Mouse (Mus musculus) gastrocnemius, adult 8-10 months (tissue): ENCODE data around the gene Per1. TPM values are rescaled to one million over a fixed set of nuclear protein-coding genes. Genes with fewer than 3 reads are reported as not detected.

ENCODE experiments used
- DNase-seq, 2 experiments: peaks; one replicate each; pipeline ENCODE4 v3.0.0; 2022; ENCODE audit warnings: low spot score in 2 of 2
- total RNA-seq, 4 experiments: library from RNA; stranded (reverse); gene quantifications; 2 replicates each; pipeline ENCODE4 v1.2.4; 2022

Per1 gene
- total RNA-seq, 4 experiments from 2014 or later = 58.8 to 81.4 (median 70.4) TPM

DNA sequence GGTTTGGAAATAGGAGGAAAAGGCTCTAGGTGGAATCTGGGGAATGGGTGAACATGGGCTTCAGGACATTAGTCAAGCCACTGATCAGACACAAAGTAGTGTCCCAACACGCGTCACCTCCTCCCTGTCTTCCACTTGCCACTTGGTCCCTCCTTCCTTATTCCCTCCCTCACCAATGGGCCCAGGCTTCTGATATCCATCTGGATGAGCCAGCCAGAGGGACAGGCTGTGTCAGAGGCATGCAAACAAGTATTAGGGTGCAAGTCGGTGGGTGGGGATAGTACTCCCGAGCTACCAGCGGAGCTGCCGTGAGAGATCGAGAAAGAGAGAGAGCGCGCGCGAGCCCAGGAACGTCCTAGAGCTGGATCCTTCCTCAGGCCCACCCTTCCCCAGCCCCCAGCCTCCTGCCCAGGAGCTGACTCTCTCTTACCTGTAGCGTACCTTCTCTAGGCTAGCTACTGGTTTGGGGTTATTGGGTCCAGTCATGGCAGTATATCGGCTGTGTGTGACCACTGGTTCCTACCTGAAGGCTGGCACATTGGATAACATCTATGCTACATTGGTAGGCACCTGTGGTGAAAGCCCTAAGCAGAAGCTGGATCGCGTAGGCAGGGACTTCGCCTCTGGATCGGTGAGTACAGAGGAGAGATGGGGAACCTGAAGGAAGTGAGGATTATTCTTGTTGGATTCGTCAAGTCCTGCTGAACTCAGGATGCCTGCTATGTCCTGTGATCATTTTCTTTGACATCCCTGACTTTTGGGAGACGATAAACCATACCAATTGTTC lies 31.1 kb downstream of the Per1 start:
- no peak for DNase-seq

DNA sequence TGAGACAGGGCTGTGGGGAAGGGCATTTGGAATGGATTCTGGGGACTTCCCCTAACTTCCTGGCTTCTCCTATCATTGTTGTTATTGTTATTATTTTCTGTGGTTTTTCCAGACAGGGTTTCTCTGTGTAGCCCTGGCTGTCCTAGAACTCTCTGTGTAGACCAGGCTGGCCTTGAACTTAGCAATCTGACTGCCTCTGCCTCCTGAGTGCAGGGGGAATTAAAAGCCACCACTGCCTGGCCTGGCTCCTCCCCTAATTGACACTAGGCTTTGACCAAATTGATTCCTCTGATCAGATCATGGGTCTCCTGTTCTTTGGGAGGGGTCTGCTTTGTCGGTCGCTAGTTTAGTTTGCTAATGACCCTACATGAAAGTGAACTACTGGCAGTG lies 31.7 kb downstream of the Per1 start:
- no peak for DNase-seq

DNA sequence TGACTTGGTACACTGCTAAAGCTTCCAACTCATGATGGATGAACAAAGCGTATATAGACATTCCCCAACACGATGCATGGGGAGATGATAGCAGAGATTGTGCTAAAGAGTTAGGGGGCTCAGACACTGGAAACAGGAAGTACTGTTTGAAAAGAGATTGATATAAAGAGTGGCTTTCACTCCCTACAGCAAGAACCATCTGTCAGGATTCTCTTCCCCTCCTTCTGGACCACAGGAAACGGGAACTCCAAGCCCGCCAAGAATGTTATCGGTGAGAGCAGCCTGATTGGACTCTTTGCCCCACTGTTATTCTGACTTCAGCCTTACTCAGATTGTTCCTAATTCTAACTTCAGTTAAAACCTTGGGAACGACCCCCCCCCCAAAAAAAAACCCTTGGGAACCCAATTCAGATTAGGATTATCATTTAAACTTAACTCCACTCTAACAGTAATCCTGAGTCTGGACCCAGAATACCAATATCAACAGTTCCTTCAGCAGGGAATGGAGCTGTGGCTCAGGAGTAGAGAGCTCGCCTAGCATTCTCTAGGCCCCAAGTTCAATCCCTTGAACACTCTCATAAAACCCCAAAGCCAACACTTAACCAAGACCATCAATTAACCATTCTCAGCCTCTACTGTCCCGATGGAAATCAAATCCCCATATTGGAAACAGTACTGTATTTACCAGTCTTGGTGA lies 33.6 kb downstream of the Per1 start:
- no peak for DNase-seq

DNA sequence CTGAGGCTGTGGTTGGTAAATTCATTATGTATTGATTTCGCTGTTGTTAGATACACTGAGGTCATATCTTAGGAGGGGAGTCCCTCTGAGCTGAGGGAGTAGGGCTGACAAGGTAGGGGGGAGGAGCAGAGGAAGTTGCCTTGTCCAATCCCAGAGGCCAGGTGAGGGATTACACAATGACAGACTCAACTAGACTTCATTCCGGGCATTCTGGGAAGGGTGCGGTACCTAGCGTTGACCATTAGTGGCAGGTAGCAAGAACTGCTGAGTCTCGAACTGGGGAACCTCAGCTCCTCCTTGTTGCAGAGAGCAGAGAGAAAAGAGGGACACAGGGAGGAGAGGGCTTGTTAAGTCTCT lies 38.5 kb downstream of the Per1 start:
- DNase-seq = no peak

DNA sequence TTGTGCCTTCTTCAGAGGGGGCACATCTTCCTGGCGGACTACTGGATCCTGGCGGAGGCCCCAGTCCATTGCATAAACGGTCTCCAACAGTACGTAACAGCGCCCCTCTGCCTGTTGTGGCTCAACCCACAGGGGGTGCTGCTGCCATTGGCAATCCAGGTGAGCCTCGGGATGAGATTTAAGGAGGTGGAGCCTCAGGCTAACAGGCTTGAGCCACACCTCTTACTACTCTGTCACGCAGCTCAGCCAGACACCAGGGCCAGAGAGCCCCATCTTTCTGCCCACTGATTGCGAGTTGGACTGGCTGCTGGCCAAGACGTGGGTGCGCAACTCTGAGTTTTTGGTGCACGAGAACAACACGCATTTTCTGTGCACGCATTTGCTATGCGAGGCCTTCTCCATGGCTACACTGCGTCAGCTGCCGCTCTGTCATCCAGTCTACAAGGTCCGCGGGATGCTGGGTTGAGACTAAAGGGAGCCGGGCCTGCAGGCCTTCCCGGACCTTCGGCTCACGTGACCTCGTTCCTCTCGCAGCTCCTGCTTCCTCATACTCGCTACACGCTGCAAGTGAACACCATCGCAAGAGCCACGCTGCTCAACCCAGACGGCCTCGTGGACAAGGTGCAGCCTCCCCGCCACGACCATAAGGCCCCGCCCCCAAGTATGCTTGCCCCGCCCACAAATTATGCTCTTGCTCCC lies 39.1 kb downstream of the Per1 start:
- no peak for DNase-seq

DNA sequence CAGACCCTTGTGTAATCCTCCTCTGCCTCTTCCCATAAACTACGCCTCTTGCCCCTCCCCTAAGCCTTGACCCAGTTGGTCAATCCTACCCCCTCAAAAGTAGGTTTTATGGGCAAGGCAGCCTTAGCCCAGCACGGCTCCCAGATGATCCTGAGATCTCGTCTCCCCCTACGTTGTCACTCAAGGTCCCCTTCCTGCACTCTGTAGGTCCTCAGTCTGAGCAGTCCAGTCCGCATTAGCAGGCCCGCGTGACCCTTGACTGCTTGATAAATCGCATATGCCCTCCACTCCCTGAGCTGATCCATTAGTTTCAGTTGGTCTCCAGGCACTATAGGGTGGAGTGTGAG lies 39.6 kb downstream of the Per1 start:
- DNase-seq = no peak

DNA sequence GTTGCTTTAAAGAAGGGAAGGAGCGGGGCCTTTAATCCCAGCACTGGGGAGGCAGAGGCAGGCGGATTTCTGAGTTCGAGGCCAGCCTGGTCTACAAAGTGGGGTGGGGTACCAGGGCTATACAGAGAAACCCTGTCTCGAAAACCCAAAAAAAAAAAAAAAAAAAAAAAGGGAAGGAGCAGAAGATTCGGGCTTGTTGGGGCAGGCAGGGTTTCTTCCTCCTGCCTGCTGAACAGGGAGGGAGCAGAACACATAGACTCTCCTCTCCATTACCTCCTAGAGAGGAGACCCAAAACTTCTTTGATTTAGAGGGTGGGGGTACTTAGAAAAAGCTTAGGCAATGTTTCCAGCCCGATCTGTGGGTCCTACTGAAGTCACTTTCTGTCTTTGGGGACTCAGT lies 40.3 kb downstream of the Per1 start:
- no peak for DNase-seq

DNA sequence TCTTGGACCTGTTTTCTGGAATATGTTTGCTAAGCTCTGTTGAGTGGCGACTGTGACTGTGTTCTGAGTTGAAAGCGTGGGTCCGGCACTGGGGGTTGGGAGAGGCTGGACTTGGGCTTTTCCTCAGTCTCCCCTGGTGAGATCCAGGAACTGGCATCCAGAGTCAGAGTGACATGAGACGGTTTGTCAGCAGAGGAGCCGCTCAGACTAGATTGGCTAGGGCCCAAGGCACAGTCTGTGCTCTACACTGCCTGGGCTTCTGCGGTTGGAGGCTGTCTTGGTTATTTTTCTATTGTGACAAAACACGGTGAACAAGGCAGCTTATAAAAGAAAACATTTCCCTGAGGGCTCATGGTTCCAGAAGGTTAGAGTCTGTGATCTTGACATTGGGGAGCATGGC lies 52.5 kb downstream of the Per1 start:
- DNase-seq = no peak

DNA sequence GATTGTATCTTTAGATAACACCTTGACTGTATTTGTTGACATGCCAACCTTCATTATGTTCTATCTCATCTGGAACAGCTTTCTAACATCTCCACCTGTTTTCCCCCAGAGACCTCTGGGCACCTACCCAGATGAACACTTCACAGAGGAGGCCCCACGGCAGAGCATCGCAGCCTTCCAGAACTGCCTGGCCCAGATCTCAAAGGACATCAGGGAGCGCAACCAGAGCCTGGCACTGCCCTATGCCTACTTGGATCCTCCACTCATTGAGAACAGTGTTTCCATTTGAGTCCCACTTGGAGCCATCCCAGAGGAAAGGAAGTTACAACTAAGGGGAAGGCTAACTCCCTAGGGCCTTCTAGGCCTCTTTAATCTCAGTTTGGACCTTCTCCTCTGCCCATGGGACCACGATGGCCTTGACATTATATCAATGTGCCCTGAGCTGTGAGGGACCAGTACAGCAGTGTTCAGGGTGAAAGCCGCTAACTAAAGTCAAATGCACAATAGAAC lies 53.5 kb downstream of the Per1 start:
- no peak for DNase-seq

DNA sequence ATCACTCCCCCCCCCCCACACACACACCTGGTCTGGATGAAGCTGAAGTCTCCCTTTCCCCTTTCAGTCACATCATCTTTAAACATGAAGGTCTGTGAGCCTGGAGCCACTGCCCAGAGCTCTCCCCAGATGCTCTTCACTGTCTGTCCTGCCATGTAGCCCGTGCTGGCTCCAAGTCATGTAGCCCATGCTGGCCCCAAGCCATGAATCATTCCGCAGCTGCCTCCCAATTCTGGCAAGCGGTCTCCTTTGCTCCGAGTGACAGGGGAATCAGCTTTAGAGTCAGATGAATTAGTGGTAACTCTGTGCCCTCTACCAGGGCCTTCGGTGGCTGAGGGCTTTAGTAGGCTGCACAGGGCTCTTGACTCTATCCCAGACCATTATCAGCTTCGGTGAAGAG lies 54.7 kb downstream of the Per1 start:
- DNase-seq = no peak

DNA sequence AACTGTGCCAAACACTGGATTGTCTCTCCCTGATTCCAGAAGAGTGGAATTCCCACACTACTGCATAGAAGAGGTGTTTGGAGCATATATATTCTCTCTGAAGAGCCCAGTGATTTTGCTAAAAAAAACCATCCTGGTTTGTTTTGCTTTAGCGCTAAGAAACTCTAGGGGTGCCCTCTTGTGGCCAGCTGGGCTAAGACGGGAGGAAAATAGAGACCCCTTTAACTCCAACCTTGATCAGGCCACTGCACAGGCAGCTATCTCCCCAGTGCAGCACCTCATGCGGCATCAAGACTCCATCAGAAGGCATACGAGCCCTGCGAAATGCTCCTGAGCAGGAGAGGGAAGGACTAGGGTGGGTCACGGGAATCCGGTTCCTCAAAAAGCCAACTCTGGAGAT lies 55.4 kb downstream of the Per1 start:
- DNase-seq = no peak

DNA sequence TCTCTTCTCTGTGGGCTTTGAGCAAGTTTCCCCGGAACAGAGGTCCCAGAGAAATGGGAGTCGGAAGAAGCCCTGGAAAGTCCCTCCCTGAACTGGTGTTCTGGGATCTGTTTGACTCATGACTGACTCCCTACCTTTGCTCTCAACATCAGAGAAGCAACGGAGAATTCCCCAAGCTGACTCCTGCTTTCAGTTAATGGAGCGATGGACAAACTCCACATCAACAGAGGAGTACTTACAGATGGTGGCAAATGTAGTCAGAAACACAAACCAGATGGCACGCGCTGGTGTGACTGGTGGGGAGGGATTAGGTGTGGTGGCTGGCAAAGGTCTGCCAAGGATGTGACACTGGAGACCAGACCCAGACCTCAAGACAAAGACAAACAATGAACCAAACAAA lies 56.0 kb downstream of the Per1 start:
- no peak for DNase-seq

DNA sequence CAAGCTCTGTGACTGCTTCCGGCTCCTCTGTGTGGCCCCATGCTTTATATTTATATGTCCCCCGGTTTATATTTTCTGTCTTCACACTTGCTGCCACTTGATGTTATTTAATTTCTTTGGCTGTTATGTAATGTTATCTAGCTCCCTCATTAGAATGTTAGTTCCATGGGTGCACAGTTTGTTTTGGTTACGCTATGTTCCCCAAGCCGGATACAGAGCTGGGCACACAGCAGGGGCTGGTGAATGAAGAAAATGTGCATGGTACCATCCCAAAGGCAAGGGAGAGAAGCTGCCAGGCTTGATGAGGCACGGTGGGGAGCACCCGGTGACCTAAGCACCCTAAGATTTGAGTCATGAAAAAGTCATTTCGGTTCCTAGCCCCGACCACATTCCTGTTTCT lies 58.8 kb downstream of the Per1 start:
- no peak for DNase-seq

DNA sequence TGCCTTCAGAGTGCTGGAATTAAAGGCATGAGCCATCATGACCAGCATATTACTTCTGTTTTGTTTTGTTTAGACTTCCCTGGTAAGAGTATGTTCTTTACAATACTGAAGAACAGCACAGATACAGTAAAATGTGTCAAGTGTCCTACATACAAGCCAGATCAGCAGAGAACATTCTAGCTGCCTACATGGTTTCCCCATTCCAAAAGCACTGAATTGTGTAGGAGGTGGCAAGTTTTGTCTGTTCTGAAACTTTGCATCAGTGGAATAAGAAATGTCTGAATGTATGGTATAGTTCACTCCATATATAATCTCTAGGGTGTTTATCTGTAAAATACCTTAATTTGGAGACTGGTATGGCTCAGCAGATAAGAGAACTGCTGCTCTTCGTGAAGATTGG lies 60.3 kb downstream of the Per1 start:
- no peak for DNase-seq

DNA sequence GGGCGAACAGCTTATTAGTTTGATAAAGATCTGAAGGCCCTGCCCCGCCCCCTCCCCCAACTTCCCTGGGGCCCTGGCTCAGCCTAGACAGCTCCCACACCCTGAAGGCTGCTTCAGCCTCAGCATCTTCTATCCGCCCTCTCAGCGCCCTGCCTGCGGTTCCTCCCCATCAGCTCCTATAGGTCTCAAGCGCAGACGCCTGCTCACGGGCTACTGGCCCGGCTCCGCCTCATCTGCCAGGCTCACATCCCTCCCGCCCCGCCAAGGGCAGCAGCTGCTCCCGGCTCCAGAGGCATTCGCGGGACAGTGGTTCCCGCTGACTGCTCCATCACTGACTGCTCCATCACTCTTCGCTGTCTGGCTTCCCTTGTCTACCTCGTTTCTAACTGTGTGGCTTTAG lies 61.8 kb downstream of the Per1 start, which contains the start of gene Alox12b:
Gene Alox12b, plus strand, starts transcription at position 190 of the 400 bp plus-strand sequence.
- no peak for DNase-seq

Other genes starting within 250 kb of the Per1 start
- gene Ndel1, start 223.4 kb upstream of the Per1 start, total RNA-seq = 10 to 100 TPM; 70.5 to 96.6 (median 85.7) TPM
- under 1 TPM in 1 of 4 experiments, not detected in 3; 0.10 TPM for gene Rnf222, start 206.7 kb upstream of the Per1 start, total RNA-seq
- gene Rpl26, start 193.6 kb upstream of the Per1 start, total RNA-seq = 100 to 1,000 TPM; 671 to 819 (median 724) TPM
- gene Odf4, start 168.1 kb upstream of the Per1 start, total RNA-seq = not detected
- gene Arhgef15, start 137.7 kb upstream of the Per1 start, total RNA-seq = 1 to 10 TPM; 5.3 to 8.1 (median 6.6) TPM
- 1 to 10 TPM; 3.5 to 4.8 (median 4.3) TPM for gene Slc25a35, start 127.1 kb upstream of the Per1 start, total RNA-seq
- gene Rangrf, start 120.0 kb upstream of the Per1 start, total RNA-seq = 10 to 100 TPM; 59.5 to 84.1 (median 69.6) TPM
- gene Pfas, start 86.8 kb upstream of the Per1 start, total RNA-seq = 1 to 10 TPM; 4.9 to 9.3 (median 7.4) TPM
- gene Ctc1, start 79.3 kb upstream of the Per1 start, total RNA-seq = 10 to 100 TPM; 10.1 to 12.7 (median 11.0) TPM
- gene Aurkb, start 49.6 kb upstream of the Per1 start, total RNA-seq = under 1 TPM in 1 of 4 experiments, not detected in 3; 0.35 TPM
- gene Borcs6, start 35.5 kb upstream of the Per1 start, total RNA-seq = 10 to 100 TPM; 22.4 to 26.2 (median 23.7) TPM
- 1 to 10 TPM; 2.9 to 7.0 (median 5.2) TPM for gene Tmem107, start 24.4 kb upstream of the Per1 start, total RNA-seq
- gene Vamp2, start 6.7 kb upstream of the Per1 start, total RNA-seq = 10 to 100 TPM; 31.4 to 39.6 (median 35.6) TPM
- gene Hes7, start 25.2 kb downstream of the Per1 start, total RNA-seq = not detected
- gene 9130213A22Rik, start 27.4 kb downstream of the Per1 start, total RNA-seq = under 1 TPM in 1 of 4 experiments, not detected in 3; 0.18 TPM
- under 1 TPM in 1 of 4 experiments, not detected in 3; 0.21 TPM for gene Aloxe3, start 30.7 kb downstream of the Per1 start, total RNA-seq
- gene Alox12b, start 61.8 kb downstream of the Per1 start, total RNA-seq = not detected
- gene Alox8, start 102.6 kb downstream of the Per1 start, total RNA-seq = not detected
- not detected for gene Gucy2e, start 141.8 kb downstream of the Per1 start, total RNA-seq
- 1 to 10 TPM in 1 of 4 experiments, under 1 TPM in 3; 0.72 to 1.5 (median 0.88) TPM for gene Cntrob, start 228.6 kb downstream of the Per1 start, total RNA-seq
- 10 to 100 TPM; 33.6 to 42.2 (median 37.9) TPM for gene Trappc1, start 228.8 kb downstream of the Per1 start, total RNA-seq
- under 1 TPM in 1 of 4 experiments, not detected in 3; 0.13 TPM for gene Kcnab3, start 231.0 kb downstream of the Per1 start, total RNA-seq
- under 1 TPM in 1 of 4 experiments, not detected in 3; 0.22 TPM for gene Rnf227, start 245.2 kb downstream of the Per1 start, total RNA-seq